Mouse (Mus musculus) macrophage (primary cell): ENCODE measurements around the gene Slc12a8. TPM values are rescaled to one million over a fixed set of nuclear protein-coding genes. Genes with fewer than 3 reads are reported as not detected.

Experiments used
- H3K27ac ChIP-seq: fragments of 350-480 bp; formaldehyde crosslinking; 2 replicates; pipeline ENCODE4 v1.9.0; 2021
- H3K36me3 ChIP-seq: fragments of 350-480 bp; formaldehyde crosslinking; 2 replicates; pipeline ENCODE4 v1.9.0; 2021; ENCODE audit errors: inconsistent target
- H3K4me3 ChIP-seq: fragments of 350-480 bp; formaldehyde crosslinking; 2 replicates; pipeline ENCODE4 v1.9.0; 2021; ENCODE audit errors: inconsistent target
- H3K79me2 ChIP-seq: fragments of 350-480 bp; formaldehyde crosslinking; 2 replicates; pipeline ENCODE4 v1.9.0; 2021; ENCODE audit errors: inconsistent target
- WGBS: methylation state at CpG from one replicate; pipeline ENCODE4 v1.1.7; 2026; ENCODE audit warnings: inconsistent platforms; ENCODE audit not compliant: missing documents; 5-methylcytosine and 5-hydroxymethylcytosine counted together
- polyA plus RNA-seq: library from polyadenylated mRNA; stranded (reverse); fragments of 250-400 nt; gene quantifications from 3 replicates; pipeline ENCODE4 v1.2.4, GENCODE M21; 2018; ENCODE audit warnings: inconsistent platforms

The Slc12a8 gene
- polyA plus RNA-seq, 1 experiment from 2014 or later, result not detected

- 46% methylated on average over 3 of the region's 3 CpGs for WGBS
- H3K79me2 ChIP-seq, result no peaks in the 10 kb centered on the region
- no peak overlapping the region for H3K27ac ChIP-seq
- H3K4me3 ChIP-seq, result no peak overlapping the region
- no peaks in the 10 kb centered on the region for H3K36me3 ChIP-seq
Observed at GRCm38 (mm10) chr16:33687724-33688123, 170.6 kb downstream of the Slc12a8 start.

GRCm38 (mm10) chr16:33690975-33691747, 174.0 kb downstream of the Slc12a8 start:
- H3K4me3 ChIP-seq, result no peak overlapping the region
- H3K36me3 ChIP-seq, result no peaks in the 10 kb centered on the region
- no peaks in the 10 kb centered on the region for H3K79me2 ChIP-seq
- H3K27ac ChIP-seq, result no peak overlapping the region
- 16% methylated on average over 6 of the region's 6 CpGs for WGBS

GRCm38 (mm10) chr16:33693553-33693952, 176.4 kb downstream of the Slc12a8 start:
- no peaks in the 10 kb centered on the region for H3K36me3 ChIP-seq
- WGBS, result 93% methylated on average over 1 of the region's 1 CpGs
- no peak overlapping the region for H3K27ac ChIP-seq
- no peak overlapping the region for H3K4me3 ChIP-seq
- no peaks in the 10 kb centered on the region for H3K79me2 ChIP-seq

- Histone ChIP-seq H3K79me2 (no peaks in the 10 kb centered on the region), H3K36me3 (no peaks in the 10 kb centered on the region), H3K27ac (no peak overlapping the region), H3K4me3 (no peak overlapping the region)
- 66% methylated on average over 12 of the region's 13 CpGs for WGBS
Observed at GRCm38 (mm10) chr16:33696811-33697575, 179.9 kb downstream of the Slc12a8 start.

- H3K27ac ChIP-seq, result no peak overlapping the region
Observed at GRCm38 (mm10) chr16:33697576-33698276, 180.6 kb downstream of the Slc12a8 start.

GRCm38 (mm10) chr16:33698277-33698790, 181.2 kb downstream of the Slc12a8 start:
- Histone ChIP-seq H3K4me3 (no peak overlapping the region), H3K27ac (no peak overlapping the region), H3K79me2 (no peaks in the 10 kb centered on the region), H3K36me3 (no peaks in the 10 kb centered on the region)
- 81% methylated on average over 12 of the region's 12 CpGs for WGBS

More at GRCm38 (mm10) chr16:33697576-33698276, 180.6 kb downstream of the Slc12a8 start:
- no peaks in the 10 kb centered on the region for H3K79me2 ChIP-seq
- WGBS, result 93% methylated on average over 9 of the region's 9 CpGs
- H3K36me3 ChIP-seq, result no peaks in the 10 kb centered on the region
- H3K4me3 ChIP-seq, result no peak overlapping the region

GRCm38 (mm10) chr16:33700584-33700983, 183.5 kb downstream of the Slc12a8 start:
- 84% methylated on average over 4 of the region's 5 CpGs for WGBS
- Histone ChIP-seq H3K27ac (no peak overlapping the region), H3K79me2 (no peaks in the 10 kb centered on the region), H3K36me3 (no peaks in the 10 kb centered on the region), H3K4me3 (no peak overlapping the region)

- 95% methylated on average over 4 of the region's 4 CpGs for WGBS
- no peaks in the 10 kb centered on the region for H3K36me3 ChIP-seq
Observed at GRCm38 (mm10) chr16:33701872-33702271, 184.7 kb downstream of the Slc12a8 start.

GRCm38 (mm10) chr16:33704289-33704688, 187.2 kb downstream of the Slc12a8 start:
- H3K79me2 ChIP-seq, result no peaks in the 10 kb centered on the region
- H3K27ac ChIP-seq, result no peak overlapping the region
- H3K36me3 ChIP-seq, result no peaks in the 10 kb centered on the region
- no peak overlapping the region for H3K4me3 ChIP-seq
- 73% methylated on average over 9 of the region's 9 CpGs for WGBS

More at GRCm38 (mm10) chr16:33701872-33702271, 184.7 kb downstream of the Slc12a8 start:
- Histone ChIP-seq H3K4me3 (no peak overlapping the region), H3K27ac (no peak overlapping the region), H3K79me2 (no peaks in the 10 kb centered on the region)

- WGBS, result 86% methylated on average over 6 of the region's 6 CpGs
- Histone ChIP-seq H3K27ac (no peak overlapping the region), H3K36me3 (no peaks in the 10 kb centered on the region), H3K79me2 (no peaks in the 10 kb centered on the region), H3K4me3 (no peak overlapping the region)
Observed at GRCm38 (mm10) chr16:33705258-33705657, 188.1 kb downstream of the Slc12a8 start.

- H3K36me3 ChIP-seq, result no peaks in the 10 kb centered on the region
- H3K27ac ChIP-seq, result no peak overlapping the region
- H3K4me3 ChIP-seq, result no peak overlapping the region
- whole genome bisulfite sequencing, result 94% methylated on average over 14 of the region's 14 CpGs
- H3K79me2 ChIP-seq, result no peaks in the 10 kb centered on the region
Observed at GRCm38 (mm10) chr16:33706111-33706890, 189.2 kb downstream of the Slc12a8 start.

GRCm38 (mm10) chr16:33708031-33708430, 190.9 kb downstream of the Slc12a8 start:
- WGBS, result 92% methylated on average over 10 of the region's 10 CpGs
- H3K79me2 ChIP-seq, result no peaks in the 10 kb centered on the region
- no peak overlapping the region for H3K4me3 ChIP-seq
- no peak overlapping the region for H3K27ac ChIP-seq
- no peaks in the 10 kb centered on the region for H3K36me3 ChIP-seq

GRCm38 (mm10) chr16:33708585-33709397, 191.7 kb downstream of the Slc12a8 start:
- WGBS, result 93% methylated on average over 12 of the region's 12 CpGs
- Histone ChIP-seq H3K27ac (no peak overlapping the region), H3K79me2 (no peaks in the 10 kb centered on the region), H3K4me3 (no peak overlapping the region), H3K36me3 (no peaks in the 10 kb centered on the region)
